Mouse (Mus musculus) lung, postnatal 10 days (tissue): ENCODE data around the gene H2-Q2.
A peak's percentile ranks its signal among the peaks of the same experiment; 100 is the strongest.
"Not testable (repeated sequence)": the region's sequence is repeated elsewhere in the genome, so short reads cannot be mapped to it uniquely, and the experiment has no call there.

Experiments
- DNase-seq: peaks from one replicate; pipeline ENCODE4 v3.0.0; 2021

Gene H2-Q2

DNA sequence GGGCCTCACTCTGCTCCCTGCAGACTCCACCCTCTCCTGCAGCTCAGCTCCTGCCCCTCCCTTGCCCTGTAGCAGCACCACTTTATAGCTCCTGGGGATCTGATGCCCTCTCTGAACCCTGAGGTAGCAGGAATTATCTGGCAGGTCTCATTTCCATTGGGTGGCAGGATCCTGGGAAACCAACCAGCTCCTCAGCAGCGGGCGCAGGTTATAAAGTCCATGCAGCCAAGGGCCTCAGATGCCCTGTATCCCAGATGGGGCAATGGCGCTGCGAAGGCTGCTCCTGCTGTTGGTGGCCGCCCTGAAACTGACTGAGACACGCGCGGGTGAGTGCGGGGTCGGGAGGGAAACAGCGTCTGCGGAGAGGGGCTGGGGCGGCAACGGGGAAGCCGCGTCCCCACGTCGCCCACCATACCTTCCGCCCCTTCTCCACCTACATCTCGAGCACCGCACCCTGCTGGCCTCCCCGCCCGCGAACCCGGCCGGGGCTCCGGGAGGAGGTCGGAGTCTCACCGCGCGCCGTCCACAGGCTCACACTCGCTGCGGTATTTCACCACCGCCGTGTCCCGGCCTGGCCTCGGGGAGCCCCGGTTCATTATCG lies at the start of gene H2-Q2:
Gene H2-Q2 (plus strand): TSS at position 172 of the 601 bp plus-strand sequence.
- no peak for DNase-seq

DNA sequence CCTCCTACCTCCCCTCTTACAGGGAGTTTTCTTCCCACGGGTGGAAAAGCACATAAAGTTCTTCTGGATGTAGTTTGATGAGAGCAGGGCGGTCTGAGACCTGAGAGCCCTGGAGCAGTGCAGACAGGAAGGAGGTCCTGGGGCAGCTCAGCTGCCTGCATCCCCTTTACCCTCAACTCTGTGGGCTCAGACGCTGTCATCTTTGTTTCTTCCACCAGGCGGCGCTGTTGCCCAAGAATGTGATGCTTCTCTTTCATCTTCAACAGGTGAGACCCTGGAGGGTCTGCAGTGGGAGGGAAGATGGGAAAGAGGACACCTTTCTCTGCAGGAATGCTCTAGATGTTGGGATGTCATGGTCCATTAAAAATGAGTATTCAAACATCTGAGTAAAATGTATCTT lies 46.2 kb upstream of the H2-Q2 start:
- peak; percentile 66 for DNase-seq

DNA sequence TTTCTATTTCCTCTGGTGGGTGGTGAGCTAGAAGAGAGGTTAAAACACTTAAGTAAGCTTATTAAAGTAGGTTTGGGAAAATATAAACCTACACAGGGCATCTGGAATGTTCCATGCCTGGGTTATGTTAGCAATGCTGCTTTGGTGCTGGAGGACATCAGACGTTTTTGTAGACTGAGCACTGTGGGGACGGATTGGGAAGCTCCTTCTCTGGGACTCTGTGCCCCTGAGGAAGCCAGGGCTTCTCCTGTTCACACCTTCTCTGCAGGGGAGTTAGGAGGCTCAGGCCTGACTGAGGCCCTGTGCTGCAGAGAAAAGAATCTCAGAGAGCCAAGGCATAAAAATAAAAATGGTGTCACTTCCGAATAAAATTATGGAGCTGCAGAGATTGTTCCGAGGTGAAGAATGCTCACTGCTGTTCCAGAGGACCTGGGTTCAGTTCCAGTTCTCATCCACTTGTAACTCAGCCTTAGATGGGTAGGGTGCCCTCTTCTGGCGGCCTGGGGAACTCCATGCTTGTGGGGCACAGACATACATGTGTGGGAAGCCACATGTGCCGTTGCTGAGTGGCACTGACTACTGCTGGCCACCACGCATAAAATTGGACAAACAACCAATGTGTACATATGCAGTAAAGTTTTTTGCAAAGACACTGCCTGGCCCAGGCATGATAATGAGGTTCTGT lies 41.6 kb upstream of the H2-Q2 start:
- DNase-seq, result peak; percentile 21

DNA sequence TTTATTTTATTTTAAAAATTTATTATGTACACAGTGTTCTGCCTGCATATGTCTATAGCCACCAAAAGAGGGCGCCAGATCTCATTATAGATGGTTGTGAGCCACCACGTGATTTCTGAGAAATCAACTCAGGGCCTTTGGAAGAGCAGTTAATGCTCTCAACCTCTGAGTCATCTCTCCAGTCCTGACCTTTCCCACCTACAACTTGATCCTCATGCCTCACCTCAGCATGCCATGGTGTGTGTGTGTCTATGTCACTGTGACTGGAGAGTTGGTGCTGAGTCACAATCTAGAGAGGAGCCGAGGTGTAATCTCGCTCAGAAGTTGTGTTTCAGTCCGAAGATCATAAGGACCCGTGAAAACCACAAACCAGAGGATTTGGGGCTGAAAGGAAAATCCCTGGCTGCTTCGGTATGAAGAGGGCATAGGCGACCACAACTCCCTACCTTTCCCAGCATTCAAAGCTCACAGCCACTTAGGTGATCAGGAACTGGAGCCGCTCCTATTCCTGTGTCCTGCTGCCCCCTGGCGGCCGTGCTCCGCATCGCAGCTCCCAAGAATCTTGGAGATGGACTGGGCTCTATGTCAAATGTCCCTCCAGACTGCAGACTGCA lies 40.3 kb upstream of the H2-Q2 start:
- peak; percentile 92 for DNase-seq

DNA sequence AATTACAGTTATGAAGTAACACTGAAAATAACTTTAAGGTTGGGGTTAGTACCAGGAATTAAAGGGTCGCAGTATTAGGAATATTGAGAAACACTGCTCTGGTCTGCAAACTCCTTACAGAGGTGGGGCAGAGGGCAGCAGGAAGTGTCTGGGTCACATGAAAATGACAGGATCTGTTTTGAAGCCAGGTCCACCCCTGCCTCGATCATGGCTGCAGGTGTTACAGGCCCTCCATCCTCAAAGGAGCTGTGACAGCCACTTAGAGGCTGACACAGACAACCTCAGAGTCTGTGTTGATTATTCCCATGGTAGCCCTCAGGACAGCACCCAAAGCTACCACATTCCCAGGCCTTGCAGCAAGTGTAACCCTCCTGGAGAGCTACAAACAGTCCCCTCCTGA lies 38.8 kb upstream of the H2-Q2 start:
- no peak for DNase-seq

DNA sequence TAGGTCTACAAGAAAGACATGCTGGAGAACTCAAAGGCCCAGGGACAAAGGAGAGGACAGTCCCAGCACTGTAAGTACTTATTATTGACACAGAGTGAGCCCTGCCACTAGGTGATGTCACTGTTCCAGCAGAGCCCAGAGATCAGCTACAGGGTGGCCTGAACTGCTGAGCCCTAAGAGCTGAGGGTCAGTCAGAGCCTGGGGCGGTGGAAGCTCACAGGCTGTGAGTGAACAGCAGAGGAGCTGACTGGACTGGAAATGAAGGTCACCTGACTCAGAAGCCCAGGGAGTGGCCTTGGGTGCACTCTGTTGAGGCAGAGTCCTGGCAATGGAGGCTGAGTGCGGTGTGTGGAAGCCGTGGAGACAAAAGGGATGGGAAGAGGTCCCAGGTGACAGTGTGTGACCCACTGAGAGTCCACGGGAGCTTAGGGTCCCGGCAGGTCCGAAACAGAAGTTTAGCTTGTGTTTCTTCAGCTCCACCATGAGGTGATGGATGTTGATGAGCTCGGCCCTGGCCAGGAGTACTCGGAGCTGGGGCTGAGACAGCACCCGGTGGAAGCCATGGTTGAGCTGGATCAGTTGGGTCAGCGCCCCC lies 38.2 kb upstream of the H2-Q2 start:
- DNase-seq, result no peak

DNA sequence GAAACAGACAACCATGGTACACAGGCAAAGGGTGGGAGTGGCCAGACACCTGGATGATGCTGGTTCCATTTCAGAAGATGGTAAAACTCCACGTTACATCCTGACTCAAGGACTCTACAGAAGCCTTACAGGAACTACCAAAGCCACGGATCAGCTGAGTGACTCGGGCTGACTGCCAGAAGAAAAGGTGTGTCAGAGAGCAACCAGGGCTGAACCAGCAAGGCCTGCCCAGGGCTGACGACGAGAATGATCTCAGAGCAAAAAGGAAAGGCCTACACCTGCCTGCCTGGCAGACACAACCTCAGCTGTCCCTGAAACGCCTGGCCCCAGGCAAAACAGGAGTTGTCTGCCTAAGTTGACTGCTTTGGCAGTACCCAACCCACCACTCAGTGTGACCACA lies 37.6 kb upstream of the H2-Q2 start:
- no peak for DNase-seq

DNA sequence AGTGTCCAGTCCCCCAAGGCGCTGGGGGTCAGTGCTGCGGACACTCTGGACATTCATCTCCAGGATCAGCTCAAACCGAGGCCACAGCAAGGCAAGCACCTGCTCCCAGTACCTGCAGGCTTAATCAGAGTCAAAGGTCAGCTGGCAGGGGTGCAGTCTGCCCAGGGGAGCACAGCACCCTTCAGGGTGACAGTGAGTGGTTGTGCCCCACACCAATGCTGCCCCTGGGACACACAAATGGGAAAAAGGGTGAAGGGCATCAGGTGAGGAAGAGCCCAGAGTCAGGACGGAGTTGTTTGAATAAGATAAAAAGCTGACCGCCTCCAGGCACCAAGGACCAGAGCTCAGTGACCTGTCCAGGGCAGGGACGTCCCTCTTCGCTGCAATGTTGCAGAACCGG lies 37.1 kb upstream of the H2-Q2 start:
- DNase-seq, result not testable (repeated sequence)

DNA sequence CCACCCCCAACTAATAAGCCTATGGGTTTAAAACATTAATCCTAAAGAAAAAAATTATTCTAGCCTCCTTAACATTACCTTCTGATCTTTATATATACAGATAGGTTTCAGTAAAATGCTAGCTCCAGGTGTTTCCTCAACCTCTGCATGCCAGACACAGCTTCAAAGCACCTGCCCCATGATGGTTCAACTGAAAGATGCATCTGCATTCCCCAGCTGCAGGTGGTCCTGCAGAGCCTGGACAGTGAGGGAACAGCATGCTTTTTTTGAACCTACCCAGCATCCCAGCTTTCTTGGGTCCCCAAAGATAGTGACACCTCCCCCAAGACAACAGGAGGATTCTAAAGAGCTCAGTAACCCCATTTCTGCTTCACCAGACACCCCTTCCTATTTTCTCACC lies 23.4 kb upstream of the H2-Q2 start:
- no peak for DNase-seq

DNA sequence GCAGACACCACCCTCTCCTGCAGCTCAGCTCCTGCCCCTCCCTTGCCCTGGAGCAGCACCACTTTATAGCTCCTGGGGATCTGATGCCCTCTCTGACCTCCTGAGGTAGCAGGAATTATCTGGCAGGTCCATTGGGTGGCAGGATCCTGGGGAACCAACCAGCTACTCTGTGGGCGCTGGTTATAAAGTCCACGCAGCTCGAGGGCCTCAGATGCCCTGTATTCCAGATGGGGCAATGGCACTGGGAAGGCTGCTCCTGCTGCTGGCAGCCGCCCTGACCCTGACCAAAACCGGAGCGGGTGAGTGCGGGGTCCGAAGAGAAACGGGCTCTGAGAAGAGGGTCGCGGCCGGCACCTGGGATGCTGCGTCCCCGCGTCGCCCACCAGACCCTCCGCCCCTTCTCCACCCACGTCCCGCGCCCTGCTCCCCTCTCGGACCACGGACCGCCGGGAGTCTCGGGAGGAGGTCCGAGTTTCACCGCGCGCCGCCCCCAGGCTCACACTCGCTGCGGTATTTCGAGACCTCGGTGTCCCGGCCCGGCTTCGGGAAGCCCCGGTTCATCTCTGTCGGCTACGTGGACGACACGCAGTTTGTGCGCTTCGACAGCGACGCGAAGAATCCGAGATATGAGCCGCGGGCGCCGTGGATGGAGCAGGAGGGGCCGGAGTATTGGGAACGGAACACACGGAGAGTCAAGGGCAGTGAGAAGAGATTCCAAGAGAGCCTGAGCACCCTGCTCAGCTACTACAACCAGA lies 21.5 kb upstream of the H2-Q2 start, which contains the start of gene H2-Q1:
Gene H2-Q1 (plus strand): TSS at position 79 of the 755 bp plus-strand sequence.
- DNase-seq, result no peak

DNA sequence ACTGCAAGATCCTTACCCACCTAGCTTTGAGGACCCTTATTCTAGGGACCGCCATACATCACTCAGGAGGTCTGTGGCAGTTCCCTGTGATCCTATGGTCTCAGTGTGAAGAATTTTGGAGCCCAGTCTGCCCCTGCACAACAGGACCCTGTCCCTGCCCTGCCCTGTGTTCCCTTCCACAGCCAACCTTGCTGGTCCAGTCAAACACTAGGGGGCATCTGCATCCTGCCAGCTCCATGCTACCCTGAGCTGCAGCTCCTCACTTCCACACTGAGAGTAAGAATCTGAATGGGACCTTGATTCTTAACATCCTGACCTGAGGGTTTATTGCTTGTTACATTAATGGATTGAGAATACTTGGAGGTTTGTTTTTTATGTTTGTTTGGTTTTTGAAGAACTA lies 16.9 kb upstream of the H2-Q2 start:
- DNase-seq, result not testable (repeated sequence)

DNA sequence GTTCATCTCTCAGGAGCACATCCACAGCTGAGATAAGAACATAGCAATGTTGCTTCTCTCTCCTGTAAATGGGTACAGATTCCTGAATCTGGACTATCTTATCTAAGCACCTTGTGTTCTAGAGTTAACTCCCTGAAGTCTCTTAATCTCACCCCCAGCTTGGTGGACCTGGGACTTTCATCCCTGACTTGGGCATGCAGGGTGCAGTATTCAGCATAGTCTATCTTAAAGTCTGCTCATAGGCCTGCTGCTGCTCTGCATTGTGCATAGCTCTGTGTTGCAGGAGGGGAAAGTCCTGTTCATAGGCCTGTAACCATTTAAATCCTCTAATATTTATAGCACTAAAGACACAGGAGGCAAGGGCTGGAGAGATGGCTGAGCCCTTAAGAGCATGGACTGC lies 16.0 kb upstream of the H2-Q2 start:
- not testable (repeated sequence) for DNase-seq

DNA sequence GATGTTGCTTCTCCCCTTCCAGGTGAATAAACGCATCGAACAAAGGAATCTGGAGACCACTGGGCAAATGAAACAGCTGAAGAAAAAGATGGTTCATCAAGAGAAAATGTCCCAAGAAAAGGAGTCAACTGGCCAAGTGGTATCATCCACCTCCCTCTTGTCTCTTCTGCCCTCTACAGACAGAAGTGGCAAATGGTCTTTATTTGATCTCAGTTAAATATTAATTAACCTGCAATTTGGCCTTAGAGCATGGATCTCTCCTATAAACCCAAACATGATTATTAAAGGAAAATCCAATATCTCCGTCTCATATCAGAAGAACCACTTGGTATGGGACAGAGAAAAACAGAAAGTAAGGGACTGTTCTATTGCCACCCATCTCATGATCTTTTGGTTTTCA lies 12.3 kb upstream of the H2-Q2 start:
- not testable (repeated sequence) for DNase-seq

DNA sequence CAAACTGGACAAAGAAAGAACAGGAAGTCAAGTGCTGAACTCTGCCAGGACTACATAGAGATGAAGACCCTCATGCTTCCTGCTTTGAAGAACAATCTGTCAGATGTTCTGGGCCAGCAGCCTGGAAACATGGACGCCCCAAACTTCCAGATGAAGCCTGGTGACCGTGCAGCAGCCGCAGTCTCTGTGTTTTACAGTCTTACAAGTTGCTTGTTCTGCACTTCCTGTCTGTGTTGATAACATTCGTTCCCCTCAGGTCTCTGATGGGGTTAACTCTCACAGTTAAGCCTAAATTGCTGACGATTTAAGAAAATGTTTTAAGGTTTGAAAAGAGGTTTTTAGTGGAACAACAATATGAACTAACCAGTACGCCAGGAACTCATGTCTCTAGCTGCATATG lies 10.5 kb upstream of the H2-Q2 start:
- peak; percentile 12 for DNase-seq

DNA sequence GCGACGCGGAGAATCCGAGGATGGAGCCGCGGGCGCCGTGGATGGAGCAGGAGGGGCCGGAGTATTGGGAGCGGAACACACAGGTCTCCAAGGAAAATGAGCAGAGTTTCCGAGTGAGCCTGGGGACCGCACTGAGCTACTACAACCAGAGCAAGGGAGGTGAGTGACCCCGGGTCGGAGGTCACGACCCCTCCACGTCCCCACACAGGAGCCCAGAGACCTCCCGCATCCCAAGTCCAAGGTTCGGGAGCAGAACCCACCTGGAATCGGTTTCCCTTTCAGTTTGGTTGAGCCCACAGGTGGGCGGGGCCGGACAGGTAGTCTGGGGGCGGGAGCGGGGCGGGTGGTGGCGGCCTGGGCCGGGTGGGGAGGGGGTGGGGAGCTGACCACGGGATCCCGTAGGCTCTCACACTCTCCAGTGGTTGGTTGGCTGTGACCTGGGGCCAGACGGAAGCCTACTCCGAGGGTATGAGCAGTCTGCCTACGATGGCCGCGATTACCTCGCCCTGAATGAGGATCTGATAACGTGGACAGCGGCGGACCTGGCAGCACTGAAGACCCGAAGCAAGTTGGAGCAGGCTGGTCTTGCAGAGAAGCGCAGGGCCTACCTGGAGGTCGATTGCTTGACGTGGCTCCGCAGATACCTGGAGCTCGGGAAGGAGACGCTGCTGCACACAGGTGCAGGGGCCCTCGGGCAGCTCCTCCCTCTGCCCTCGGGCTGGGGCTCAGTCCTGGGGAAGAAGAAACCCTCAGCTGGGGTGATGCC lies 852 bp downstream of the H2-Q2 start:
- peak; percentile 32 for DNase-seq

DNA sequence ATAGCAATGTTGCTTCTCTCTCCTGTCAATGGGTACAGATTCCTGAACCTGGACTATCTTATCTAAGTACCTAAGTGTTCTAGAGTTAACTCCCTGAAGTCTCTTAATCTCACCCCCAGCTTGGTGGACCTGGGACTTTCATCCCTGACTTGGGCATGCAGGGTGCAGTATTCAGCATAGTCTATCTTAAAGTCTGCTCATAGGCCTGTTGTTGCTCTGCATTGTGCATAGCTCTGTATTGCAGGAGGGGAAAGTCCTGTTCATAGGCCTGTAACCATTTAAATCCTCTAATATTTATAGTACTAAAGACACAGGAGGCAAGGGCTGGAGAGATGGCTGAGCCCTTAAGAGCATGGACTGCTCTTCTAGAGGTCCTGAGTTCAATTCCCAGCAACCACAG lies 5.6 kb downstream of the H2-Q2 start:
- not testable (repeated sequence) for DNase-seq

DNA sequence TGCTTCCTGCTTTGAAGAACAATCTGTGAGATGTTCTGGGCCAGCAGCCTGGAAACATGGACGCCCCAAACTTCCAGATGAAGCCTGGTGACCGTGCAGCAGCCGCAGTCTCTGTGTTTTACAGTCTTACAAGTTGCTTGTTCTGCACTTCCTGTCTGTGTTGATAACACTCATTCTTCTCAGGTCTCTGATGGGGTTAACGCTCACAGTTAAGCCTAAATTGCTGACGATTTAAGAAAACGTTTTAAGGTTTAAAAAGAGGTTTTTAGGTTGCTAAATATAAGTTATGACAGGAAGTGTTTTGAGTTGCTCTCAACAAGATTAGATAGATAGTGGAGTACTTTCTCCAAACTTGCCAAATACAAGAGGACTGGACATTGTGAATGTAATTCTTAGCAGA lies 11.2 kb downstream of the H2-Q2 start:
- DNase-seq, result not testable (repeated sequence)

DNA sequence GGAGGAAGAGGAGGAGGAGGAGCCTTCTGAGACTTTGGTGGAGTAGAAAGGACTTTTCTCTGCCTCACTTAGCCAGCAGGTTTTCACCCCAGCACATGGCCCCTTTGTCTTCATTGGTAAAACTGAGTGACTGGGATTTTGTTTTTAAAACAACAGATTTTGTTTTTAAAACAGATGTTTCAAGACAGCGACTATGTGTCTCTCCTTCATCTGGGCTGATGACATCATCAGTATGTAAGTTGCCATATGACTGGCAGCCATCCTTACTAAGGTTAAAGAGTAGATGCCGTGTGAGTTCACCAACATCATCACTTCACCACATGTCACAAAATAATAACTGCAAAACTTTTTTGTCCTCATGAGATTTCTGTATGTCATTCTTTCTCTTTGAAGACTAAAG lies 12.0 kb downstream of the H2-Q2 start:
- DNase-seq, result no peak

DNA sequence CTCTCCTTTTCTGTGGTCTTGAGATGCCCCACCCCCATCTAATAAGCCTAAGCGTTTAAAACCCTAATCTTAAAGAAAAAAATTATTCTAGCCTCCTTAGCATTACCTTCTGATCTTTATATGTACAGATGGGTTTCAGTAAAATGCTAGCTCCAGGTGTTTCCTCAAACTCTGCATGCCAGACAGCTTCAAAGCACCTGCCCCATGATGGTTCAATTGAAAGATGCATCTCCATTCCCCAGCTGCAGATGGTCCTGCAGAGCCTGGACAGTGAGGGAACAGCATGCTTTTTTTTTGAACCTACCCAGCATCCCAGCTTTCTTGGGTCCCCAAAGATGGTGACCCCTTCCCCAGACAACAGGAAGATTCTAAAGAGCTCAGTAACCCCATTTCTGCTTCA lies 15.0 kb downstream of the H2-Q2 start:
- no peak for DNase-seq

DNA sequence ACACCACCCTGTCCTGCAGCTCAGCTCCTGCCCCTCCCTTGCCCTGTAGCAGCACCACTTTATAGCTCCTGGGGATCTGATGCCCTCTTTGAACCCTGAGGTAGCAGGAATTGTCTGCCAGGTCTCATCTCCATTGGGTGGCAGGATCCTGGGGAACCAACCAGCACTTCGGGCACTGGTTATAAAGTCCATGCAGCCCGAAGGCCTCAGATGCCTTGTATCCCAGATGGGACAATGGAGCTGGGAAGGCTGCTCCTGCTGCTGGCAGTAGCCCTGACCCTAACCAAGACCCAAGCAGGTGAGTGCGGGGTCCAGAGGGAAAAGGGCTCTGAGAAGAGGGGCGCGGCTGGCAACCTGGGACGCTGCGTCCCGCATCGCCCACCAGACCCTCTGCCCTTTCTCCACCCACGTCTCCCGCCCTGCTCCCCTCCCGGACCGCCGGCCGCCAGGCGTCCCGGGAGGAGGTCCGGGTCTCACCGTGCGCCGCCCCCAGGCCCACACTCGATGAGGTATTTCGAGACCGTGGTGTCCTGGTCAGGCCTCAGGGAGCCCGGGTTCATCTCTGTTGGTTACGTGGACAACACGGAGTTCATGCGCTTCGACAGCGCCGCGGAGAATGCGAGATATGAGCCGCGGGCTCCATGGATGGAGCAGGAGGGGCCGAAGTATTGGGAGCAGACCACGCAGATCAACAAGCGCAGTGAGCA lies 16.9 kb downstream of the H2-Q2 start:
- DNase-seq, result no peak

DNA sequence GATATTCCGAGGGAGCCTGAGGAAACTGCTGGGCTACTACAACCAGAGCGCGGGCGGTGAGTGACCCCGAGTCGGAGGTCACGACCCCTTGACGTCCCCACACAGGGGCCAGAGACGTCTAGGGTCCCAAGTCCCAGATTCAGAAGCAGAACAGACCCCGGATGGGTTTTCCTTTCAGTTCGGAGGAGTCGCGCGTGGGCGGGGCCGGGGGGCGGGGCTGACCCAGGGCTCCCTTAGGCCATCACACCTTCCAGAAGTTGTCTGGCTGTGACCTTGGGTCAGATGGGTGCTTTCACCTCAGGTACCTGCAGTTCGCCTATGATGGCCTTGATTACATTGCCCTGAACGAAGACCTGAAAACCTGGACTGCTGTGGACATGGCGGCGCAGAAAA lies 17.4 kb downstream of the H2-Q2 start:
- DNase-seq, result no peak

DNA sequence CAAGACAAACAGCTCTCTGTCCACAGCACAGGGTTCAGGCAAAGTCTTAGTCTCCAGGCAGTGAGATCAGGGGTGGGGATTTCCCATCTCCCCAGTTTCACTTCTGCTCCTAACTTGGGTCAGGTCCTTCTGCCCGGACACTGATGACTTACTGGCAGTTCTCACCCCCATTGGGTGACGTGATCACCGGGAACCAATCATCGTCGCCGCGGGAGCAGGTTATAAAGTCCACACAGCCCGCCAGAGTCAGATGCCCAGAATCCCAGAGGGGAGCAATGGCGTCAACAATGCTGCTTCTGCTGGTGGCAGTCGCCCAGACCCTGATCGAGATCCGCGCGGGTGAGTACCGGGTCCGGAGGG lies 37.3 kb downstream of the H2-Q2 start, which contains the start of gene H2-Q4:
Gene H2-Q4 (plus strand): TSS at position 249 of the 360 bp plus-strand sequence.
- DNase-seq, result peak; percentile 96
